Mouse (Mus musculus): ENCODE results near the gene Zbtb25. TPM values are rescaled to one million over a fixed set of nuclear protein-coding genes. Genes with fewer than 3 reads are reported as not detected.

The Zbtb25 gene
- polyA plus RNA-seq, 1 experiment from 2014 or later = 11.8 TPM

DNA sequence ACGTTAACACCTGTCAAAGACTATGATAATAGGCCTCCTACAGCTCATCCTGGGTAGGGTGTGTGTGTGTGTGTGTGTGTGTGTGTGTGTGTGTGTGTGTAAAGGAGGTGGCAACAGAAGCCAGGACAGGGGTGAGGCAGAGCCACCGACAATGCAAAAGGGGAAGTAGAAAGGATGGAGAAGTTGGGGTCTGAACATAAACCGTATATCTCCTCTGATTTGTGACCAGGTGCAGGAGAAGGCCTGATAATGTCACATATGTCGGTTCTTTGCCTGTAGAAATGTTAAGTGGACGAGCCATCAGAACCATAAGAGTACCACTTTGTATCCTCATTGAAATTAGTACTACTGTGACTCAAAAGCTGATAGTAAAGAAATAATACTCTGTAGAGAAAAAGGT is 35.7 kb downstream of the Zbtb25 start:
- Histone ChIP-seq H3K27me3 (replicated peaks) (no peaks in the 10 kb centered on the region), H3K9me3 (no peaks in the 10 kb centered on the region), H3K9ac (no peak overlapping the region), H3K27ac (replicated peaks) (no peak overlapping the region), H3K36me3 (peaks cover 16% of the 10 kb centered on the region), H3K4me3 (no peak overlapping the region), H3K4me1 (0 out of 2 replicates have a peak, but pooled peaks cover 6% of the 10 kb centered on the region), H3K4me2 (no peak overlapping the region)
- 75% methylated on average over 5 of the region's 5 CpGs for WGBS
- no peak for ATAC-seq (ENCODE audit: extremely low read depth, insufficient number of reproducible peaks, low FRiP score, low TSS enrichment)

DNA sequence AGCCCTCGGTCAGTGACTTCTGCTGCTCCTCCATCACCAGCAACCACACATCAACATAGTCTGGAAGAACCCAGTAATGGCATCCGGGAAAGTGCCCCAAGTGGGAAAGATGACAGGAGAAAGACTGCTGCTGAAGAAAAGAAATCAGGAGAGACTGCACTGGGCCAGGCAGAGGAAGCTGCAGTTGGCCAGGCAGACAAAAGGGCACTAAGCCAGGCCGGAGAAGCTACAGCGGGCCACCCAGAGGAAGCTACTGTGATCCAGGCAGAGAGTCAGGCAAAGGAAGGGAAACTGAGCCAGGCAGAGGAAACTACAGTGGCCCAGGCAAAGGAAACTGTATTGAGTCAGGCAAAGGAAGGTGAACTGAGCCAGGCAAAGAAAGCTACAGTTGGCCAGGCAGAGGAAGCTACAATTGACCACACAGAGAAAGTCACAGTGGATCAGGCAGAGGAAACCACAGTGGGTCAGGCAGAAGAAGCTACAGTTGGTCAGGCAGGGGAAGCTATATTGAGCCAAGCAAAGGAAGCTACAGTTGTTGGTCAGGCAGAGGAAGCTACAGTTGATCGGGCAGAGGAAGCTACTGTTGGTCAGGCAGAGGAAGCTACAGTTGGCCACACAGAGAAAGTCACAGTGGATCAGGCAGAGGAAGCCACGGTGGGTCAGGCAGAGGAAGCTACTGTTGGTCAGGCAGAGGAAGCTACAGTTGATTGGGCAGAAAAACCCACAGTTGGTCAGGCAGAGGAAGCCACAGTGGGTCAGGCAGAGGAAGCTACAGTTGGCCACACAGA is 40.6 kb downstream of the Zbtb25 start:
- H3K36me3 ChIP-seq = peaks cover 28% of the 10 kb centered on the region
- no peak overlapping the region for H3K27ac ChIP-seq (replicated peaks)
- WGBS = 87% methylated on average over 6 of the region's 6 CpGs
- no peaks in the 10 kb centered on the region for H3K27me3 ChIP-seq (replicated peaks)
- H3K4me1 ChIP-seq = peaks cover 11% of the 10 kb centered on the region
- H3K4me2 ChIP-seq = no peak overlapping the region
- H3K9me3 ChIP-seq = no peaks in the 10 kb centered on the region
- no peak for ATAC-seq (ENCODE audit: extremely low read depth, insufficient number of reproducible peaks, low FRiP score, low TSS enrichment)
- no peak overlapping the region for H3K4me3 ChIP-seq
- no peak overlapping the region for H3K9ac ChIP-seq

GRCm38 (mm10) chr12:76326437-76327220 is 42.8 kb downstream of the Zbtb25 start:
- peaks cover 28% of the 10 kb centered on the region for H3K36me3 ChIP-seq
- no peak overlapping the region for H3K4me3 ChIP-seq
- 0 out of 2 replicates have a peak overlapping the region, but pooled peaks have one; percentile 1 for H3K4me2 ChIP-seq
- H3K9ac ChIP-seq = no peak overlapping the region
- no peak for ATAC-seq (ENCODE audit: extremely low read depth, insufficient number of reproducible peaks, low FRiP score, low TSS enrichment)
- 77% methylated on average over 23 of the region's 23 CpGs for WGBS
- H3K27ac ChIP-seq (replicated peaks) = no peak overlapping the region
- H3K4me1 ChIP-seq = peaks cover 12% of the 10 kb centered on the region
- no peaks in the 10 kb centered on the region for H3K27me3 ChIP-seq (replicated peaks)
- H3K9me3 ChIP-seq = no peaks in the 10 kb centered on the region

DNA sequence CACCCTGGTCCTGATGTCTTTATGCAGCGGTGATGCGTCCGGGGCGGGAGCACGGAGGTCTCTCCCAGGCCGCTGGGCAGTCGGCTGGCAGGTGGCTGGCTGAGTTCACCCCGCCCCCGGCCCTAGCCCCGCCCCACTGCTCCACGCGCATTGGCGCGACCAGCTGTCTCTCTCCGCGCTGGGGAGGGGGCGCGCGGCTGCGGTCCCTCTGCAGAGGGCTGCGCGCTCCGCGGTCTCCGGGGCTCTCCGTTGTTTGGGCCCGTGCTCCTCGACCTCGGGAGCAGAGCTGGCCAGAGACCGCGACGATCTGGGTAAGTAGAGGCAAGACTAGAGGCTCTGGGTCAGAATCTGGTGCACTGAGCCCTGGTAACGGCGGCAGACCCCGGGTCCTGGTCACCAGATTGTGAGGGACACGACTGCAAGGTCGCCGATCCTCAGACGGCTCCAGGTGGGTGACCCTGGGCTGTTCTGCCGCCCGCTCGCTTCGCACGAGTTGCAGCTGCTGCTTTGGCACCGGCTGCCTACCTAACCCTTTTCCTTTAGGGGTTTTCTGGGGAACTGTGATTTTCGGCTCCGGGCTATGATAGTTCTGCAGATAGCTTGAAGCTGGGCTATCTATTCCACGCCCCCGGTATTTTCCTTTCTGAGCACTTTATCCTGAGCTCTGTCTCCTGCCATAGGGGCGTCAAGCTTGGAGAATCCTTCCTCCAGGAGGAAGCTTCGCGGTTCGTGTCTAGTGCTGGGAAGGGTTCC is 44.5 kb downstream of the Zbtb25 start, which contains the start of gene Akap5:
Gene Akap5, plus strand, starts transcription at position 213 of the 753 bp plus-strand sequence.
- 0 out of 2 replicates have a peak within 1 kb of the TSS, but pooled peaks have one; percentile 30 for H3K27ac ChIP-seq (replicated peaks)
- under 1% methylated on average over 53 of the region's 53 CpGs for WGBS
- peak; percentile 86 for ATAC-seq (ENCODE audit: extremely low read depth, insufficient number of reproducible peaks, low FRiP score, low TSS enrichment)
- H3K9me3 ChIP-seq = no peaks in the 10 kb centered on the region
- peak within 1 kb of the TSS; percentile 86 for H3K9ac ChIP-seq
- peak within 1 kb of the TSS; percentile 95 for H3K4me2 ChIP-seq
- H3K36me3 ChIP-seq = peaks cover 26% of the 10 kb centered on the region
- H3K4me3 ChIP-seq = peak within 1 kb of the TSS; percentile 78
- no peaks in the 10 kb centered on the region for H3K27me3 ChIP-seq (replicated peaks)
- peaks cover 18% of the 10 kb centered on the region for H3K4me1 ChIP-seq

DNA sequence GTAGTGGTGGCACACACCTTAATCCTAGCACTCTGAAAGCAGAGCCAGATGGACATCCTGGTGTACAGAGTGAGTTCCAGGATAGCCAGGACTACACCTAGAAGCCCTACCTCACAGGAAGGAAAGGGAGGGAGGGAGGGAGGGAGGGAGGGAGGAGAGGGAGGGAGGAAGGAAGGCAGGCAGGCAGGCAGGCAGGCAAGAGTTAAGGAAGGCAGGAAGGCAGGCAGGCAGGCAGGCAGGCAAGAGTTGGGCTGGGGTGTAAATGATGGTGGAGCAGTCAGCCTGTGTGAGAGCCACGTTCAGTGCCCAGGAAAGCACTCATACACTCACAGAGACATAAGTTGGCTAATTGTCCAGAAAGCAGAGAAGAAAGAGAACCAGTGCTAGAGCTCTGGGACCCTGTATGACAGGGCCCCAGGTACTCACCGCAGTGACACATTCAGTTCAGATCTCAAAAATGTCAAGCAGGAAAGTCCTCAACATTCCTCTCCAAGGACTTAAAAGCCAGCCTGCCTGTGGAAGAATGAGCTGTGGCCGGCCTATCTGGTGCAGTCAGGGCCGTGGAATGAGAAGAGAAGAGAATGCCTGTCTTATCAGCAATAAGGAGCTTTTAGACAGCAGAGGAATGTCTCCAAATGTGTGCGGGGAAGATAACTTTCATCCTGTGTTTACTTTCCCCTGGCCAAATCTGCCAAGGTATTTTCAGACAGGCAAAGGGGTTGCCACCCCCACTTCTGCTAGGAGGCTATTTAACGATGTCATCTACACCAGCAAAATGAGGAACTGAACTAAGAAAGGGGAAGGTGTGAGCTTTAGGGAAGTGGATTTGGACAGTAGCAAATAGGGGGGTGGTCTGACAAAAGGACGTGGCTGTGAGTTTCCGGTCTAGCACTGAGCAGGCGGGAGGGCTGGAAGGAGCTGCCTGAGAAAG is 50.9 kb downstream of the Zbtb25 start:
- peak overlapping the region; percentile 58 for H3K4me2 ChIP-seq
- no peaks in the 10 kb centered on the region for H3K27me3 ChIP-seq (replicated peaks)
- no peaks in the 10 kb centered on the region for H3K9me3 ChIP-seq
- H3K36me3 ChIP-seq = peaks cover 40% of the 10 kb centered on the region
- H3K4me1 ChIP-seq = peaks cover 41% of the 10 kb centered on the region
- peak overlapping the region; percentile 17 for H3K4me3 ChIP-seq
- ATAC-seq (ENCODE audit: extremely low read depth, insufficient number of reproducible peaks, low FRiP score, low TSS enrichment) = peak; percentile 57; the same call in 1 of the 2 replicates
- peak overlapping the region; percentile 61 for H3K9ac ChIP-seq
- WGBS = 4% methylated on average over 9 of the region's 9 CpGs
- H3K27ac ChIP-seq (replicated peaks) = peak overlapping the region; percentile 92

DNA sequence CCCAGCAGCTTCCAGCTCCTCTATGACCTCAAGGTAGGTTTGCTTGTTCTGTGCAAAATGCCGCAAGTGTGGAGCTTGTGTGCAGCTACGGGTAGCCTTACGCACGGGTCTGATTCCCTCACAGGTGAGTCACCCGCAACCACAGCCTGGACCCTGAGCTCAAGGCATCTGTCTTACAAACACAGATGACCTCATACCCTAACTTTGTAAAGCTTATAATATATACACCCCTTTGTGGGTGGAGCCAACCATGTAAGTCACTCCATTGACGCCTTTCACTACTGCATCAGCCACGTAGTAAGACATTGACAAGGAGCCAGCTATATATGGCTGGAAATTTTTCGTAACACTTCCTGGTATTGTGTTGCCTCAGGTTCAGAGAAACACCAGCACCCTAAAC is 57.5 kb downstream of the Zbtb25 start:
- Histone ChIP-seq H3K9ac (peak overlapping the region; percentile 6; the same call in 1 of the 2 replicates), H3K9me3 (no peaks in the 10 kb centered on the region), H3K27me3 (replicated peaks) (no peaks in the 10 kb centered on the region), H3K27ac (replicated peaks) (peak overlapping the region; percentile 17; the same call in 1 of the 2 replicates), H3K4me1 (peaks cover 47% of the 10 kb centered on the region), H3K36me3 (peaks cover 48% of the 10 kb centered on the region), H3K4me3 (no peak overlapping the region), H3K4me2 (no peak overlapping the region)
- no peak for ATAC-seq (ENCODE audit: extremely low read depth, insufficient number of reproducible peaks, low FRiP score, low TSS enrichment)
- 71% methylated on average over 8 of the region's 8 CpGs for WGBS

DNA sequence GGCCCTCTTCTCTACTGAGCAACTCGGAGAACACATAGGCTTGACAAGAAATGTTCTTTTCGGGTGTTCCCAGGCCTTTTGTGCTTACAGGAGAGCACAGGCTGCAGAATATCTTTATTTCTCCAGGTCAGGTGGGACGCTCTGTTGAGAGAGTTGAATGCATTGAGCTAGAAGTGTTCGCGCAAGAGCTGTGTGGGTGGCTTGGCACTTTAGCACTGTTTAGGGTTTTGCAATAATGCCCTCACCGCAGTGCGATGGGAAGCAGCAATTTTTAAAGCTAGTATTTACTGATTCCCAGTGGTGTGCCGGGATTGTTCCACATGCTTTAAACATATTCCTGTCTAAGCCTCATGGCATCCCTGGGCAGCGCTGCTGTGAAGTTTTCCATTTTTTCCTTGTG is 58.2 kb downstream of the Zbtb25 start:
- H3K27me3 ChIP-seq (replicated peaks) = no peaks in the 10 kb centered on the region
- H3K4me3 ChIP-seq = no peak overlapping the region
- peaks cover 55% of the 10 kb centered on the region for H3K36me3 ChIP-seq
- H3K9me3 ChIP-seq = no peaks in the 10 kb centered on the region
- 87% methylated on average over 9 of the region's 9 CpGs for WGBS
- peaks cover 48% of the 10 kb centered on the region for H3K4me1 ChIP-seq
- H3K9ac ChIP-seq = peak overlapping the region; percentile 6
- H3K27ac ChIP-seq (replicated peaks) = no peak overlapping the region
- ATAC-seq (ENCODE audit: extremely low read depth, insufficient number of reproducible peaks, low FRiP score, low TSS enrichment) = no peak
- H3K4me2 ChIP-seq = no peak overlapping the region

DNA sequence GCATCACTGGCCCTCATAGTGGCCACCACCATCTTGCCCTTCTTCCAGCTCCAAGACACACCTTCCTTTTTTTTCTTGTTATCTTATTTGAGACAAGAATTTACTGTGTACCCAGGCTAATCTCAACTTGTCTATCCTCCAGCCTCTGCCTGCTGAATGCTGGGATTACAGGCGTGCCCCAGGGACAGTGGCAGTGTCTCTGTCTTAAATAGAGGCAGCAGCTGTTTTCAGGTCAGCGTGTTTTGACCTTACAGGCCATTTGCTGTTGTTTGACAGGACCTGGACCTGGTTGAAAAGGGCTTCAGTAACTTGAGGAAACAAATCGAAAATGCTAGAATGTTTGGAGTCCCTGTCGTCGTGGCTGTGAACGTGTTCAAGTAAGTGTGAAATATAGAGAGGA is 58.8 kb downstream of the Zbtb25 start:
- peaks cover 55% of the 10 kb centered on the region for H3K36me3 ChIP-seq
- H3K4me2 ChIP-seq = no peak overlapping the region
- H3K9ac ChIP-seq = no peak overlapping the region
- ATAC-seq (ENCODE audit: extremely low read depth, insufficient number of reproducible peaks, low FRiP score, low TSS enrichment) = no peak
- peaks cover 48% of the 10 kb centered on the region for H3K4me1 ChIP-seq
- H3K27me3 ChIP-seq (replicated peaks) = no peaks in the 10 kb centered on the region
- H3K4me3 ChIP-seq = no peak overlapping the region
- no peaks in the 10 kb centered on the region for H3K9me3 ChIP-seq
- WGBS = 53% methylated on average over 6 of the region's 6 CpGs
- no peak overlapping the region for H3K27ac ChIP-seq (replicated peaks)

DNA sequence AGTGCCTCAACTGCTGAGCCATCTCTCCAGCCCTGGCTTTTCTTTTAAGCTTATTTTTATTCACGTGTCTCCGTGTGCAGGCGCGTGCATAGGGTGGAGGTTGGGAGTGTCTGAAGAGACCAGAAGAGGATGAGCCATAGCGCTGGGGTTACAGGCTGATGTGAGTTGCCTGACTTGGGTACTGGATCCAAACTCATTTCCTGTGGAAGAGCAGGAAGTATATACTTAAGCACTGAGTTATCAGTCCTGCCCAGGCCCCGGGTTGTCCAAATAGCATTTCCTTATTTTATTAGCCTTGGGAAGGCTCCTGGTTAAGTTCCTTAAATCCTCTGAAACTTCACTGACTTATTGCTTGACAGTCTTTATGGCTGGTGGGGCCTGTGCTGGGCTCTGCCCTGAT is 59.4 kb downstream of the Zbtb25 start:
- Histone ChIP-seq H3K4me1 (peaks cover 48% of the 10 kb centered on the region), H3K27ac (replicated peaks) (no peak overlapping the region), H3K27me3 (replicated peaks) (no peaks in the 10 kb centered on the region), H3K9ac (no peak overlapping the region), H3K36me3 (peaks cover 54% of the 10 kb centered on the region), H3K9me3 (no peaks in the 10 kb centered on the region), H3K4me2 (no peak overlapping the region), H3K4me3 (no peak overlapping the region)
- ATAC-seq (ENCODE audit: extremely low read depth, insufficient number of reproducible peaks, low FRiP score, low TSS enrichment) = no peak
- WGBS = 68% methylated on average over 6 of the region's 6 CpGs

DNA sequence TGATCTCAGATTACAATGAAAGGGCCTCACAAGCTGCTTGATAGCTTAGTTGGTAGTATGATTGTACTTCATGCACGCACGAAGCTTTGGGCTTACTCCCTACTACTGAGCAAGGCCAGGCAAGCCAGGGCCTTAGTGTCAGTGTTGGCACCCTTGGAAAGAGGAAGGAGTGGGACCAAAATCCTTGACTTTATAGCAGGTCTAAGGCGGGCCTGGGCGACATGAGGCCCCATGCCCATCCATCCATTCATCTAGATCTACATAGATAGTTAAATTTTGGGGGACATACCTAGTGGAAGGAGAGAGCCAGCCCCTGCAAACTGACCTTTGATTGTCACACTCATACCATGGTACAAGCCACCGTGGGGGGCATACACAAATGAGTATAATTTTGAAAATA is 61.0 kb downstream of the Zbtb25 start:
- no peak overlapping the region for H3K4me2 ChIP-seq
- peak overlapping the region; percentile 54 for H3K9ac ChIP-seq
- H3K27ac ChIP-seq (replicated peaks) = peak overlapping the region; percentile 84
- no peak overlapping the region for H3K4me3 ChIP-seq
- ATAC-seq (ENCODE audit: extremely low read depth, insufficient number of reproducible peaks, low FRiP score, low TSS enrichment) = no peak
- WGBS = 74% methylated on average over 5 of the region's 5 CpGs
- H3K27me3 ChIP-seq (replicated peaks) = no peaks in the 10 kb centered on the region
- H3K9me3 ChIP-seq = no peaks in the 10 kb centered on the region
- H3K4me1 ChIP-seq = peaks cover 51% of the 10 kb centered on the region
- peaks cover 47% of the 10 kb centered on the region for H3K36me3 ChIP-seq

Measured in heart, embryonic 13.5 days (tissue).